Mouse (Mus musculus) hindbrain, embryonic 16.5 days (tissue): ENCODE measurements around the gene Pigk. TPM values are rescaled to one million over a fixed set of nuclear protein-coding genes. Genes with fewer than 3 reads are reported as not detected.
A peak's percentile ranks its signal among the peaks of the same experiment; 100 is the strongest.

Source experiments
- ATAC-seq: fragments of 200-750 bp; cut with Nextera tagmentation; 2 replicates; pipeline ENCODE4 v1.8.0; 2017; ENCODE audit warnings: moderate TSS enrichment, moderate library complexity
- H3K27ac ChIP-seq: fragments of 300-500 bp; sonication (generic); 2 replicates; pipeline ENCODE4 v1.5.1; 2014; ENCODE audit warnings: low read depth, mild to moderate bottlenecking, control low read depth, low read length, moderate library complexity
- H3K27me3 ChIP-seq: fragments of 300-500 bp; sonication (generic); replicated peaks from 2 replicates; pipeline ENCODE4 v1.6.1; 2014; ENCODE audit warnings: low read length; ENCODE audit not compliant: control insufficient read depth, insufficient read depth
- H3K36me3 ChIP-seq: fragments of 300-500 bp; sonication (generic); 2 replicates; pipeline ENCODE4 v1.6.1; 2014; ENCODE audit warnings: mild to moderate bottlenecking, low read length, moderate library complexity, mixed read lengths; ENCODE audit not compliant: control insufficient read depth, insufficient read depth
- H3K4me1 ChIP-seq: fragments of 300-500 bp; sonication (generic); 2 replicates; pipeline ENCODE4 v1.6.1; 2014; ENCODE audit warnings: low read depth, low read length; ENCODE audit not compliant: control insufficient read depth, insufficient read depth
- H3K4me2 ChIP-seq: fragments of 300-500 bp; sonication (generic); 2 replicates; pipeline ENCODE4 v1.6.1; 2014; ENCODE audit warnings: mild to moderate bottlenecking, low read length, control low read depth, moderate library complexity
- H3K4me3 ChIP-seq: fragments of 300-500 bp; sonication (generic); 2 replicates; pipeline ENCODE4 v1.5.1; 2014; ENCODE audit warnings: mild to moderate bottlenecking, low read length, control low read depth, moderate library complexity
- H3K9ac ChIP-seq: fragments of 300-500 bp; sonication (generic); 2 replicates; pipeline ENCODE4 v1.6.1; 2014; ENCODE audit warnings: low read depth, mild to moderate bottlenecking, control low read depth, low read length, moderate library complexity
- H3K9me3 ChIP-seq: fragments of 300-500 bp; sonication (generic); 2 replicates; pipeline ENCODE4 v1.6.1; 2014; ENCODE audit warnings: mild to moderate bottlenecking, low read length, moderate library complexity; ENCODE audit not compliant: control insufficient read depth
- WGBS: fragments of 180-500 bp; shearing (Covaris S2); extraction: QIAGEN DNeasy Blood & Tissue Kit; methylation state at CpG from one replicate; pipeline ENCODE4 v1.1.7; 2014; 5-methylcytosine and 5-hydroxymethylcytosine counted together
- polyA plus RNA-seq: library from polyadenylated mRNA; unstranded; fragments of >200 nt; fragmentation: Nextera tagmentation; extraction: Ambion mirVana; gene quantifications from 2 replicates; pipeline ENCODE4 v1.2.1, GENCODE M21; 2015

Pigk gene
- polyA plus RNA-seq, 1 experiment from 2014 or later: 58.1 TPM

GRCm38 (mm10) chr3:152980431-152980830 lies 266.5 kb downstream of the Pigk start:
- Histone ChIP-seq H3K4me2 (peak overlapping the region; percentile 87), H3K27me3 (no peaks in the 10 kb centered on the region), H3K4me1 (peaks cover 16% of the 10 kb centered on the region), H3K9me3 (no peaks in the 10 kb centered on the region), H3K4me3 (peak overlapping the region; percentile 66), H3K9ac (peak overlapping the region; percentile 68), H3K36me3 (no peaks in the 10 kb centered on the region), H3K27ac (peak overlapping the region; percentile 35)
- WGBS: 4% methylated on average over 5 of the region's 6 CpGs
- peak; percentile 45 for ATAC-seq

DNA sequence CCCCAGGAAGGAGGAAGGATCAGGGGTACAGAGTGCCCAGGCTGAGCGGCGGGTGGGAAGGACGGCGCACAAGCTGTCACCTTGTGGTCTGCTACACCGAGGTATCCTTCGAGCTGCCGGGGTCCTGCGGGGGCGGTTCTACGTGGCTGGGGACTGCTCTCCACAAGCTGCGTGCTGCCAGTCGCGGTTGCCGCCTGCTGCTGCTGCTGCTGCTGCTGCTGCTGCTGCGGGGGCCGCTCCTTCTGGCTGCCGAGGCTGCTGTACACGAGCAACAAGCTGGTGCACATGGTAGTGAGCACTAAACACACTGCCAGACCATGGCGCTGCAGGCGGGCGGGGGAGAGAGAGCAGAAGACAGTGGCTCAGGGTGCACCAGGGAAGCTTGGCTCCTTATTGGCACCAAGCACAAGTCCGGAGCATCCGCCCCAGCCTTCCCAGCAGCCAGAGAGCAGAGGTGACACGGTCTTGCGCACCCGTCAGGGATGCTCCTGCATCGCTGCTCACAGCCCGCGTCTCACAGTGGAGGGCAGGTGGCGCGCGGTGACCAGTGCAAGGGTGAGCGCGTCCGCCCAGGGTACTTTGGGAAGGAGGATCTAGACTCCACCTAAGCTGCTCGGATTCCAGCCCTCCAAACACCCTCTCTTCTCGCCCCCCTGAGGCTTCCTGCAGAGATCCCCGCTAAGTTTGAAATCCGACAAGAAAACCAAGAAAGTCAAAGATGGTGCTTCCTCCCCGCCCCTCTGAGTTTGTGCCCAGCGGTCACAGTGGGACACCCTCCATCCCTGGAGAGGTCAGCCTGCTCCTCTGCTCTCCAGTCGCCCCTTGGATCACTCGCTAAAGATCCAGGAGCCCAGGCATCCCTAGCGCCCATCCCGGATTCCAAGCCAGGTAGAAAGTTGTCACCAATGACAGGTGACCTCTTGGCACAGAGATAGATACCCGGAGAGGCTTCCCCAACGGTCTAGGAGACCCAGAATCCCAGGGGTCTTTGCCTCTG lies 267.4 kb downstream of the Pigk start:
- Histone ChIP-seq H3K27ac (peak overlapping the region; percentile 69), H3K36me3 (no peaks in the 10 kb centered on the region), H3K4me1 (peaks cover 16% of the 10 kb centered on the region), H3K4me3 (peak overlapping the region; percentile 66), H3K9me3 (no peaks in the 10 kb centered on the region), H3K4me2 (peak overlapping the region; percentile 87), H3K27me3 (no peaks in the 10 kb centered on the region), H3K9ac (peak overlapping the region; percentile 68)
- WGBS: under 1% methylated on average over 47 of the region's 47 CpGs
- peak; percentile 80 for ATAC-seq

DNA sequence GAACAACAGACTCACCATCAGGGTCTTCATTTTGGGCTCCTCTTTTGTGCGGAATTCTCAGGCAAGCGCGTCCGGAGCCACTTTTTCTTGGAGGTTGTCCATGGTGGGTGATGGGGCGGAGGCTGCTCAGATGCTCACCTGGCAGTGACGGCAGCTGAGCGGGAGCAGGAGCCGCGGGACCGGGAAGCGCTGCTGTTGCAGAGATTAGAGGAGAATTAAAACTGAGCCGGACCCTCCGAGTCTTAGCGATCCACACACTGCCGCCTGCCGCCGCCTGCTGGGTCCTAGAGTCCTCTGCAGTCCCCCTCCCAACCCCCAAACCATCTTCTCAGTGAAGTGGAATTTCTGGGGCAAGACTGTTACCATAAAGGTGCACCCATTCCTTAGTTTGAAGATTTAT lies 268.1 kb downstream of the Pigk start, which contains the start of gene St6galnac5:
St6galnac5 (minus strand) TSS at position 259 of the 400 bp plus-strand sequence.
- 0% methylated on average over 17 of the region's 17 CpGs for WGBS
- Histone ChIP-seq H3K27ac (peak within 1 kb of the TSS; percentile 69), H3K4me2 (peak within 1 kb of the TSS; percentile 87), H3K36me3 (no peaks in the 10 kb centered on the region), H3K27me3 (no peaks in the 10 kb centered on the region), H3K4me1 (peaks cover 16% of the 10 kb centered on the region), H3K9me3 (no peaks in the 10 kb centered on the region), H3K9ac (peak within 1 kb of the TSS; percentile 68), H3K4me3 (peak within 1 kb of the TSS; percentile 66)
- ATAC-seq: peak; percentile 50

DNA sequence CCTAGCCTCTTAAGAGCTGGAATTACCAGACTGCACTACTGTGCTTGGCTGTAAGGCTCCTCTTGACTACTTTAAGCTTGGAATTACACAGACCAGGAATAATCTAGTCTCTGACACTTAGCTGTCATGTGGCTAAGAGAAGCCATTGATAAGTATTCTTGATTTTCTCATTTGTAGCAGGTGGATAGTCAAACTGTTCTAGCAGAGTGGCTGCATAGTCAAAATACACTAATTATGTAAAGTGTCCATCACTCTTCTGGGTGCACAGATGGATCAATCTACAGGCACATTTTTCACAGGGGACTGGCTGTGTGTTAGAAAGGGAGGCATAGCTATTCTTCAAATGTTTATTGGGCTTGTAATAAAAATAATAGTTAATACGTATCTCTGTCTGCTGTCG lies 276.9 kb downstream of the Pigk start:
- H3K4me3 ChIP-seq: no peak overlapping the region
- no peak for ATAC-seq
- H3K27me3 ChIP-seq: no peaks in the 10 kb centered on the region
- no peak overlapping the region for H3K27ac ChIP-seq
- H3K9ac ChIP-seq: no peak overlapping the region
- H3K4me2 ChIP-seq: no peak overlapping the region
- no peaks in the 10 kb centered on the region for H3K9me3 ChIP-seq
- 86% methylated on average over 2 of the region's 2 CpGs for WGBS
- no peaks in the 10 kb centered on the region for H3K36me3 ChIP-seq
- no peaks in the 10 kb centered on the region for H3K4me1 ChIP-seq

DNA sequence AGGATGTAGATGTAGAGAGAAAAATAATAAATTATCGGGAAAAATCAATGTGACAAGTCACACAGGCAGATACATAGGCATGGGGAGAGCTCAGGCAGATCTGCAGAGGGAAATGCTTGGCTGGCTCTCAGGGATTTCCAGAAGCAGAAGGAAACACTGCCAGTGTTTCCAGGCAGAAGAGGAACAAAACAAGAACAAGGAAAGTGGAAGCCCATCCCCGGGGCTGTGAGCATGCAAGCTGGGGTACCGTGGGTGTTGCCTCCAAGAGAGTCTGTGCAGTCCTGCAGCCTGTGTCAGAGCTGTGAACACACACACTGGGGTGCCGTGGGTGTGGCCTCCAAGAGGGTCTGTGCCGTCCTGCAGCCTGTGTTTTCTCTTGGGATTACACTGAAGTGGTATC lies 279.7 kb downstream of the Pigk start:
- no peak overlapping the region for H3K9ac ChIP-seq
- no peaks in the 10 kb centered on the region for H3K9me3 ChIP-seq
- no peak for ATAC-seq
- H3K4me3 ChIP-seq: no peak overlapping the region
- no peaks in the 10 kb centered on the region for H3K4me1 ChIP-seq
- 59% methylated on average over 5 of the region's 5 CpGs for WGBS
- H3K4me2 ChIP-seq: no peak overlapping the region
- H3K27ac ChIP-seq: no peak overlapping the region
- no peaks in the 10 kb centered on the region for H3K27me3 ChIP-seq
- H3K36me3 ChIP-seq: no peaks in the 10 kb centered on the region

- Histone ChIP-seq H3K9ac (no peak overlapping the region), H3K27me3 (no peaks in the 10 kb centered on the region), H3K36me3 (no peaks in the 10 kb centered on the region), H3K9me3 (no peaks in the 10 kb centered on the region), H3K4me1 (no peaks in the 10 kb centered on the region), H3K4me3 (no peak overlapping the region), H3K4me2 (no peak overlapping the region), H3K27ac (no peak overlapping the region)
- WGBS: 65% methylated on average over 5 of the region's 5 CpGs
- no peak for ATAC-seq
Observed at GRCm38 (mm10) chr3:152998106-152998505, 284.2 kb downstream of the Pigk start.

GRCm38 (mm10) chr3:152998901-152999300 lies 285.0 kb downstream of the Pigk start:
- Histone ChIP-seq H3K27me3 (no peaks in the 10 kb centered on the region), H3K36me3 (no peaks in the 10 kb centered on the region), H3K4me1 (no peaks in the 10 kb centered on the region), H3K4me3 (no peak overlapping the region), H3K9me3 (no peaks in the 10 kb centered on the region), H3K9ac (no peak overlapping the region), H3K4me2 (no peak overlapping the region), H3K27ac (no peak overlapping the region)
- 50% methylated on average over 5 of the region's 5 CpGs for WGBS
- ATAC-seq: no peak

GRCm38 (mm10) chr3:153006893-153007292 lies 293.0 kb downstream of the Pigk start:
- H3K4me3 ChIP-seq: no peak overlapping the region
- no peak overlapping the region for H3K4me2 ChIP-seq
- H3K36me3 ChIP-seq: no peaks in the 10 kb centered on the region
- H3K9ac ChIP-seq: no peak overlapping the region
- no peaks in the 10 kb centered on the region for H3K9me3 ChIP-seq
- no peak for ATAC-seq
- 94% methylated on average over 6 of the region's 6 CpGs for WGBS
- H3K27me3 ChIP-seq: no peaks in the 10 kb centered on the region
- no peaks in the 10 kb centered on the region for H3K4me1 ChIP-seq
- H3K27ac ChIP-seq: no peak overlapping the region

- no peak for ATAC-seq
- no peak overlapping the region for H3K4me3 ChIP-seq
- 67% methylated on average over 8 of the region's 8 CpGs for WGBS
- H3K27ac ChIP-seq: no peak overlapping the region
- H3K9ac ChIP-seq: no peak overlapping the region
- H3K9me3 ChIP-seq: no peaks in the 10 kb centered on the region
- no peaks in the 10 kb centered on the region for H3K27me3 ChIP-seq
- H3K4me2 ChIP-seq: no peak overlapping the region
- peaks cover 3% of the 10 kb centered on the region; the same call in 1 of the 2 replicates for H3K4me1 ChIP-seq
- H3K36me3 ChIP-seq: no peaks in the 10 kb centered on the region
Observed at GRCm38 (mm10) chr3:153016355-153016754, 302.5 kb downstream of the Pigk start.
